Mouse (Mus musculus): ENCODE results near the gene Tbc1d13. TPM values are rescaled to one million over a fixed set of nuclear protein-coding genes. Genes with fewer than 3 reads are reported as not detected.
"Not testable (repeated sequence)": the region's sequence is repeated elsewhere in the genome, so short reads cannot be mapped to it uniquely, and the experiment has no call there.

The Tbc1d13 gene
- polyA plus RNA-seq, 1 experiment from 2014 or later = 18.7 TPM

GRCm38 (mm10) chr2:30122766-30123165 is 10.8 kb upstream of the Tbc1d13 start:
- H3K9ac ChIP-seq = peak overlapping the region; percentile 78; the same call in 1 of the 2 replicates
- no peak for ATAC-seq (ENCODE audit: low FRiP score)
- no peak overlapping the region for H3K27ac ChIP-seq
- H3K9me3 ChIP-seq (ENCODE audit: control insufficient read depth, low read length) = no peaks in the 10 kb centered on the region
- no peaks in the 10 kb centered on the region for H3K27me3 ChIP-seq (ENCODE audit: control insufficient read depth, insufficient read depth, low read length)
- WGBS = 87% methylated on average over 5 of the region's 5 CpGs
- no peak for DNase-seq (ENCODE audit: low spot score)
- H3K36me3 ChIP-seq (replicated peaks; ENCODE audit: control insufficient read depth, insufficient read depth) = peaks cover 9% of the 10 kb centered on the region; the same call in 1 of the 2 replicates
- peaks cover 30% of the 10 kb centered on the region for H3K4me1 ChIP-seq (replicated peaks; ENCODE audit: control insufficient read depth, insufficient read depth, low read length)
- H3K4me2 ChIP-seq (replicated peaks) = peak overlapping the region; percentile 58
- peak overlapping the region; percentile 57; the same call in 1 of the 2 replicates for H3K4me3 ChIP-seq (replicated peaks; ENCODE audit: low read length)

GRCm38 (mm10) chr2:30123729-30124471 is 9.6 kb upstream of the Tbc1d13 start:
- H3K4me2 ChIP-seq (replicated peaks) = peak overlapping the region; percentile 58
- peak overlapping the region; percentile 78 for H3K9ac ChIP-seq
- ATAC-seq (ENCODE audit: low FRiP score) (peak; percentile 76), DNase-seq (ENCODE audit: low spot score) (peak; percentile 29)
- H3K36me3 ChIP-seq (replicated peaks; ENCODE audit: control insufficient read depth, insufficient read depth) = peaks cover 9% of the 10 kb centered on the region; the same call in 1 of the 2 replicates
- peaks cover 30% of the 10 kb centered on the region for H3K4me1 ChIP-seq (replicated peaks; ENCODE audit: control insufficient read depth, insufficient read depth, low read length)
- H3K9me3 ChIP-seq (ENCODE audit: control insufficient read depth, low read length) = no peaks in the 10 kb centered on the region
- H3K27ac ChIP-seq = peak overlapping the region; percentile 83
- 2% methylated on average over 40 of the region's 44 CpGs for WGBS
- no peaks in the 10 kb centered on the region for H3K27me3 ChIP-seq (ENCODE audit: control insufficient read depth, insufficient read depth, low read length)
- peak overlapping the region; percentile 57 for H3K4me3 ChIP-seq (replicated peaks; ENCODE audit: low read length)

GRCm38 (mm10) chr2:30124472-30125274 is 8.9 kb upstream of the Tbc1d13 start, which contains the start of gene Zer1:
Gene Zer1 (minus strand): TSS chr2:30124585.
- Histone ChIP-seq H3K9me3 (ENCODE audit: control insufficient read depth, low read length) (no peaks in the 10 kb centered on the region), H3K27ac (peak within 1 kb of the TSS; percentile 83), H3K4me1 (replicated peaks; ENCODE audit: control insufficient read depth, insufficient read depth, low read length) (peaks cover 23% of the 10 kb centered on the region), H3K27me3 (ENCODE audit: control insufficient read depth, insufficient read depth, low read length) (no peaks in the 10 kb centered on the region), H3K4me2 (replicated peaks) (peak within 1 kb of the TSS; percentile 58), H3K4me3 (replicated peaks; ENCODE audit: low read length) (peak within 1 kb of the TSS; percentile 57), H3K36me3 (replicated peaks; ENCODE audit: control insufficient read depth, insufficient read depth) (peaks cover 9% of the 10 kb centered on the region; the same call in 1 of the 2 replicates), H3K9ac (peak within 1 kb of the TSS; percentile 78)
- ATAC-seq (ENCODE audit: low FRiP score) (peak; percentile 96), DNase-seq (ENCODE audit: low spot score) (peak; percentile 90)
- WGBS = 8% methylated on average over 31 of the region's 31 CpGs

GRCm38 (mm10) chr2:30128789-30129188 is 4.8 kb upstream of the Tbc1d13 start:
- DNase-seq (ENCODE audit: low spot score) (peak; percentile 54), ATAC-seq (ENCODE audit: low FRiP score) (no peak)
- Histone ChIP-seq H3K4me1 (replicated peaks; ENCODE audit: control insufficient read depth, insufficient read depth, low read length) (peaks cover 6% of the 10 kb centered on the region), H3K4me3 (replicated peaks; ENCODE audit: low read length) (no peak overlapping the region), H3K4me2 (replicated peaks) (no peak overlapping the region), H3K27me3 (ENCODE audit: control insufficient read depth, insufficient read depth, low read length) (no peaks in the 10 kb centered on the region), H3K9ac (no peak overlapping the region), H3K9me3 (ENCODE audit: control insufficient read depth, low read length) (no peaks in the 10 kb centered on the region), H3K36me3 (replicated peaks; ENCODE audit: control insufficient read depth, insufficient read depth) (no peaks in the 10 kb centered on the region), H3K27ac (no peak overlapping the region)
- 31% methylated on average over 2 of the region's 2 CpGs for WGBS

- Histone ChIP-seq H3K4me1 (replicated peaks; ENCODE audit: control insufficient read depth, insufficient read depth, low read length) (peaks cover 11% of the 10 kb centered on the region), H3K36me3 (replicated peaks; ENCODE audit: control insufficient read depth, insufficient read depth) (0 out of 2 replicates have a peak, but pooled peaks cover under 1% of the 10 kb centered on the region), H3K27me3 (ENCODE audit: control insufficient read depth, insufficient read depth, low read length) (no peaks in the 10 kb centered on the region), H3K4me3 (replicated peaks; ENCODE audit: low read length) (no peak overlapping the region), H3K9ac (no peak overlapping the region), H3K27ac (no peak overlapping the region), H3K4me2 (replicated peaks) (no peak overlapping the region), H3K9me3 (ENCODE audit: control insufficient read depth, low read length) (no peaks in the 10 kb centered on the region)
- DNase-seq (ENCODE audit: low spot score) (no peak), ATAC-seq (ENCODE audit: low FRiP score) (no peak)
- 85% methylated on average over 4 of the region's 4 CpGs for WGBS
Measured at GRCm38 (mm10) chr2:30130156-30130555, 3.4 kb upstream of the Tbc1d13 start.

- H3K4me3 ChIP-seq (replicated peaks; ENCODE audit: low read length); DNase-seq (ENCODE audit: low spot score); H3K4me2 ChIP-seq (replicated peaks); H3K27me3 ChIP-seq (ENCODE audit: control insufficient read depth, insufficient read depth, low read length); H3K9me3 ChIP-seq (ENCODE audit: control insufficient read depth, low read length); ATAC-seq (ENCODE audit: low FRiP score); H3K27ac ChIP-seq; H3K9ac ChIP-seq: not testable (repeated sequence)
- H3K36me3 ChIP-seq (replicated peaks; ENCODE audit: control insufficient read depth, insufficient read depth) = peaks cover 12% of the 10 kb centered on the region; the same call in 1 of the 2 replicates
- WGBS = 69% methylated on average over 5 of the region's 5 CpGs
- H3K4me1 ChIP-seq (replicated peaks; ENCODE audit: control insufficient read depth, insufficient read depth, low read length) = peaks cover 14% of the 10 kb centered on the region; the same call in 1 of the 2 replicates
Measured at GRCm38 (mm10) chr2:30131240-30131639, 2.3 kb upstream of the Tbc1d13 start.

GRCm38 (mm10) chr2:30132801-30133612 is 539 bp upstream of the Tbc1d13 start:
- peaks cover 14% of the 10 kb centered on the region; the same call in 1 of the 2 replicates for H3K4me1 ChIP-seq (replicated peaks; ENCODE audit: control insufficient read depth, insufficient read depth, low read length)
- H3K4me2 ChIP-seq (replicated peaks) = peak overlapping the region; percentile 66
- H3K27me3 ChIP-seq (ENCODE audit: control insufficient read depth, insufficient read depth, low read length) = no peaks in the 10 kb centered on the region
- WGBS = 23% methylated on average over 16 of the region's 16 CpGs
- H3K4me3 ChIP-seq (replicated peaks; ENCODE audit: low read length) = peak overlapping the region; percentile 76
- DNase-seq (ENCODE audit: low spot score) = no peak
- H3K36me3 ChIP-seq (replicated peaks; ENCODE audit: control insufficient read depth, insufficient read depth) = peaks cover 28% of the 10 kb centered on the region
- H3K9ac ChIP-seq = peak overlapping the region; percentile 82
- peak; percentile 15; the same call in 1 of the 2 replicates for ATAC-seq (ENCODE audit: low FRiP score)
- H3K9me3 ChIP-seq (ENCODE audit: control insufficient read depth, low read length) = no peaks in the 10 kb centered on the region
- H3K27ac ChIP-seq = peak overlapping the region; percentile 81

- peak overlapping the region; percentile 81; the same call in 1 of the 2 replicates for H3K27ac ChIP-seq
- H3K9me3 ChIP-seq (ENCODE audit: control insufficient read depth, low read length) = no peaks in the 10 kb centered on the region
- no peak for DNase-seq (ENCODE audit: low spot score)
- H3K27me3 ChIP-seq (ENCODE audit: control insufficient read depth, insufficient read depth, low read length) = no peaks in the 10 kb centered on the region
- H3K4me1 ChIP-seq (replicated peaks; ENCODE audit: control insufficient read depth, insufficient read depth, low read length) = peaks cover 14% of the 10 kb centered on the region; the same call in 1 of the 2 replicates
- H3K4me3 ChIP-seq (replicated peaks; ENCODE audit: low read length) = peak overlapping the region; percentile 76
- H3K4me2 ChIP-seq (replicated peaks) = peak overlapping the region; percentile 66
- 27% methylated on average over 6 of the region's 6 CpGs for WGBS
- peak overlapping the region; percentile 82 for H3K9ac ChIP-seq
- ATAC-seq (ENCODE audit: low FRiP score) = no peak
- peaks cover 39% of the 10 kb centered on the region for H3K36me3 ChIP-seq (replicated peaks; ENCODE audit: control insufficient read depth, insufficient read depth)
Measured at GRCm38 (mm10) chr2:30134378-30134711, 799 bp downstream of the Tbc1d13 start.

Data from hindbrain, embryonic 14.5 days (tissue).